ENCODE assay signal across 16 mouse cellular contexts in the genomic region with DNA sequence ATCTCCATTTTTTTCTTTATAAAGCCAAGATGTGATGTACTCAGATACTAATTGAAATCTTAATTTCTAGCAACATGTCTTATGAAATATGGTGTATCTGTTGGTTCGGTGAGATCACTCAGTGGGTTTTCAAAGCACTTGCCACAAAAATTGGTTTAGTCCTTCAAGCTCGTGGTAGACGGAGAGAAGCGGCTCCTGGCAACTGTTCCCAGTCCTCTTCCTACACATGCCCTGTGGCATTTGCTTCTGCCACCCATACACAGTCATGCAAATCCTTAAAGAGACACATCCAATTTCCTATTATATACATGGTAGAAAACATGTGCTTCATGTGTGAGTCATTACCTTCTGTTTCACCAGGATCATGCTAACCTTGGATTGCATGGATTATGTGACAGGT. TPM values are rescaled to one million over a fixed set of nuclear protein-coding genes. Genes with fewer than 3 reads are reported as not detected.
DNase-seq lines count a peak whose midpoint lies in the region; ATAC-seq and TF ChIP-seq lines count a peak whose summit lies in the region.
"Had no signal": no experiment of that assay in that cellular context is flagged by ENCODE, and none has a peak within 500 bp of the region (broad histone marks: within the 10 kb centered on the region; RNA-seq: fewer than 3 reads in every experiment).

No protein-coding gene starts in this region.

- no peak for ATAC-seq in intestine, postnatal 0 days
- no peak for ATAC-seq in erythroblast, adult 5-6 weeks (replicated peaks; ENCODE audit: low FRiP score, poor library complexity, severe bottlenecking)
- ATAC-seq: hindbrain, postnatal 0 days; midbrain, embryonic 15.5 days had no signal

- intact Hi-C loops in gastrocnemius, adult 2 months (cut with DNase I), result no loop called here

- peak overlapping the region; percentile 98 for H3K27ac ChIP-seq in gastrocnemius, adult 2 months
- H3K27ac ChIP-seq in layer of hippocampus, adult 2 months, result peak overlapping the region; percentile 85
- peak overlapping the region; percentile 15; the same call in 1 of the 2 replicates for H3K27ac ChIP-seq in ES-Bruce4 (ENCODE audit: insufficient read depth, low read length)
- H3K27ac ChIP-seq in intestine, postnatal 0 days (ENCODE audit: low read depth, low read length), result peak overlapping the region; percentile 99
- H3K27ac ChIP-seq in cerebellum, adult 2 months (ENCODE audit: insufficient read depth, low read length), result no peak overlapping the region
- H3K27ac ChIP-seq: hindbrain, postnatal 0 days; midbrain, embryonic 15.5 days; neural tube, embryonic 12.5 days had no signal

- no peak for DNase-seq in gastrocnemius, adult 2 months
- DNase-seq in gastrocnemius, adult 8-10 months (ENCODE audit: low spot score in 2 of 2), result no peak
- no peak for DNase-seq in layer of hippocampus, adult 2 months (ENCODE audit: low spot score in 2 of 2)
- DNase-seq in layer of hippocampus, adult 8-10 months (ENCODE audit: low spot score in 2 of 2), result no peak
- no peak for DNase-seq in cerebellum, adult 2 months
- DNase-seq: adrenal gland, postnatal 25 days; B cell, adult 2 months; thymus, adult 18-20 months had no signal

- H3K27me3 ChIP-seq in ES-Bruce4 (ENCODE audit: control insufficient read depth, insufficient read depth, low read length, poor library complexity, severe bottlenecking), result no peaks in the 10 kb centered on the region
- no peaks in the 10 kb centered on the region for H3K27me3 ChIP-seq in intestine, postnatal 0 days (replicated peaks; ENCODE audit: control insufficient read depth, insufficient read depth, low read length)
- 0 out of 2 replicates have a peak, but pooled peaks cover 1% of the 10 kb centered on the region for H3K27me3 ChIP-seq in cerebellum, adult 2 months (ENCODE audit: control insufficient read depth, insufficient read depth, low read length)
- H3K27me3 ChIP-seq: midbrain, embryonic 15.5 days; neural tube, embryonic 12.5 days had no signal

- 59% methylated on average over 4 of the region's 4 CpGs for WGBS in intestine, postnatal 0 days
- 40% methylated on average over 4 of the region's 4 CpGs for WGBS in cerebellum, adult 2 months

- no peak overlapping the region for H3K4me3 ChIP-seq in gastrocnemius, adult 2 months
- H3K4me3 ChIP-seq in layer of hippocampus, adult 2 months, result no peak overlapping the region
- no peak overlapping the region for H3K4me3 ChIP-seq in ES-Bruce4 (ENCODE audit: low read depth, low read length)
- 0 out of 2 replicates have a peak overlapping the region, but pooled peaks have one; percentile 3 for H3K4me3 ChIP-seq in intestine, postnatal 0 days (ENCODE audit: low read depth, low read length)
- no peak overlapping the region for H3K4me3 ChIP-seq in cerebellum, adult 2 months (replicated peaks; ENCODE audit: insufficient read depth, low read depth, low read length)
- H3K4me3 ChIP-seq: midbrain, embryonic 15.5 days; neural tube, embryonic 12.5 days had no signal

- TF ChIP-seq CTCF in gastrocnemius, adult 2 months (IDR thresholded peaks at IDR 0.05), result no peak
- no peak for TF ChIP-seq CTCF in layer of hippocampus, adult 2 months (conservative IDR thresholded peaks at IDR 0.05)
- TF ChIP-seq CTCF in ES-Bruce4 (IDR thresholded peaks at IDR 0.05; ENCODE audit: low read depth, low read length), result no peak
- TF ChIP-seq CTCF in intestine, postnatal 0 days (IDR thresholded peaks at IDR 0.05; ENCODE audit: low read depth), result no peak
- no peak for TF ChIP-seq CTCF in cerebellum, adult 2 months (IDR thresholded peaks at IDR 0.05; ENCODE audit: borderline replicate concordance, insufficient read depth, low read depth, low read length)

- TF ChIP-seq EP300 in ES-Bruce4 (IDR thresholded peaks at IDR 0.05; ENCODE audit: insufficient read depth, low read depth, low read length), result no peak

- H3K4me2 ChIP-seq in intestine, postnatal 0 days (replicated peaks; ENCODE audit: low read depth), result peak overlapping the region; percentile 57
- H3K4me2 ChIP-seq: midbrain, embryonic 15.5 days had no signal

- H3K9ac ChIP-seq in ES-Bruce4 (ENCODE audit: low read depth, poor library complexity, severe bottlenecking), result no peak overlapping the region
- no peak overlapping the region for H3K9ac ChIP-seq in intestine, postnatal 0 days (ENCODE audit: low read depth, low read length)
- H3K9ac ChIP-seq: midbrain, embryonic 15.5 days; neural tube, embryonic 12.5 days had no signal

- no peak for TF ChIP-seq POLR2A in ES-Bruce4 (IDR thresholded peaks at IDR 0.05; ENCODE audit: insufficient read depth, low read length)
- TF ChIP-seq POLR2A in cerebellum, adult 2 months (IDR thresholded peaks at IDR 0.05; ENCODE audit: borderline replicate concordance, insufficient read depth, low read length), result no peak

- peaks cover 20% of the 10 kb centered on the region for H3K4me1 ChIP-seq in ES-Bruce4 (ENCODE audit: control insufficient read depth, insufficient read depth, low read length)
- peaks cover 6% of the 10 kb centered on the region for H3K4me1 ChIP-seq in intestine, postnatal 0 days (replicated peaks; ENCODE audit: control insufficient read depth, insufficient read depth, low read length)
- H3K4me1 ChIP-seq in cerebellum, adult 2 months (ENCODE audit: control insufficient read depth, insufficient read depth, low read length), result peaks cover 31% of the 10 kb centered on the region

- no peaks in the 10 kb centered on the region for H3K9me3 ChIP-seq in ES-Bruce4 (replicated peaks; ENCODE audit: control insufficient read depth, insufficient read depth, low read length, poor library complexity, severe bottlenecking)
- H3K9me3 ChIP-seq in intestine, postnatal 0 days (ENCODE audit: control insufficient read depth), result no peaks in the 10 kb centered on the region
- H3K9me3 ChIP-seq: midbrain, embryonic 15.5 days; neural tube, embryonic 12.5 days had no signal

- H3K36me3 ChIP-seq in ES-Bruce4 (ENCODE audit: control insufficient read depth, insufficient read depth, low read length, poor library complexity, severe bottlenecking), result peaks cover 16% of the 10 kb centered on the region
- H3K36me3 ChIP-seq in intestine, postnatal 0 days (ENCODE audit: control insufficient read depth, insufficient read depth), result 0 out of 2 replicates have a peak, but pooled peaks cover 15% of the 10 kb centered on the region

RNA-seq across cellular contexts. Expression of gene Wsb2, which starts 4.5 kb away (rescaled TPM):
- total RNA-seq in gastrocnemius, adult 2 months (2021), result 10 to 100 TPM; 88.0 to 97.7 TPM
- 100 to 1,000 TPM in 3 of 4 experiments, 10 to 100 TPM in 1; 94.3 to 146 (median 115) TPM for total RNA-seq in gastrocnemius, adult 8-10 months (2022)
- total RNA-seq in layer of hippocampus, adult 2 months (2021), result 100 to 1,000 TPM; 262 to 264 TPM
- total RNA-seq in layer of hippocampus, adult 8-10 months (2022), result 100 to 1,000 TPM; 228 to 259 (median 247) TPM
- polyA plus RNA-seq in ES-Bruce4 (2011; ENCODE audit: insufficient read depth, insufficient read length, low read depth, missing spikeins), result 49.5 and 56.1 TPM in 2 replicates
- 125 and 130 TPM in 2 replicates for polyA plus RNA-seq in intestine, postnatal 0 days (2015; fragmentation: Nextera tagmentation; extraction: Ambion mirVana)
- 235 and 238 TPM in 2 replicates for polyA plus RNA-seq in cerebellum, adult 2 months (2012; rRNA removed)
- 2.9 and 5.6 TPM in 2 replicates for total RNA-seq in erythroblast, adult 5-6 weeks (2015; ENCODE audit: low replicate concordance)
- 3.1 and 4.2 TPM in 2 replicates for total RNA-seq in erythroblast, adult 5-6 weeks (2017; ENCODE audit: low replicate concordance)

RNA-seq across cellular contexts. Expression of gene Rfc5, which starts 27.3 kb away (rescaled TPM):
- total RNA-seq in gastrocnemius, adult 2 months (2021), result 1 to 10 TPM in 1 of 2 experiments, under 1 TPM in 1; 0.84 to 1.1 TPM
- 1 to 10 TPM in 3 of 4 experiments, under 1 TPM in 1; 0.89 to 1.8 (median 1.2) TPM for total RNA-seq in gastrocnemius, adult 8-10 months (2022)
- 10 to 100 TPM; 13.8 to 18.5 TPM for total RNA-seq in layer of hippocampus, adult 2 months (2021)
- total RNA-seq in layer of hippocampus, adult 8-10 months (2022), result 10 to 100 TPM; 12.2 to 18.4 (median 16.2) TPM
- 146 and 158 TPM in 2 replicates for polyA plus RNA-seq in ES-Bruce4 (2011; ENCODE audit: insufficient read depth, insufficient read length, low read depth, missing spikeins)
- polyA plus RNA-seq in intestine, postnatal 0 days (2015; fragmentation: Nextera tagmentation; extraction: Ambion mirVana), result 29.1 and 29.9 TPM in 2 replicates
- polyA plus RNA-seq in cerebellum, adult 2 months (2012; rRNA removed), result 9.9 and 10.4 TPM in 2 replicates
- total RNA-seq in erythroblast, adult 5-6 weeks (2015; ENCODE audit: low replicate concordance), result 10.7 and 21.7 TPM in 2 replicates
- 12.1 and 15.8 TPM in 2 replicates for total RNA-seq in erythroblast, adult 5-6 weeks (2017; ENCODE audit: low replicate concordance)

RNA-seq across cellular contexts. Expression of gene Vsig10, which starts 42.7 kb away (rescaled TPM):
- total RNA-seq in gastrocnemius, adult 2 months (2021), result 1 to 10 TPM; 5.2 to 5.3 TPM
- total RNA-seq in gastrocnemius, adult 8-10 months (2022), result 1 to 10 TPM; 5.5 to 7.5 (median 6.9) TPM
- 1 to 10 TPM; 1.5 to 2.1 TPM for total RNA-seq in layer of hippocampus, adult 2 months (2021)
- 1 to 10 TPM; 2.1 to 4.8 (median 3.0) TPM for total RNA-seq in layer of hippocampus, adult 8-10 months (2022)
- 15.7 and 21.6 TPM in 2 replicates for polyA plus RNA-seq in ES-Bruce4 (2011; ENCODE audit: insufficient read depth, insufficient read length, low read depth, missing spikeins)
- 13.9 and 14.9 TPM in 2 replicates for polyA plus RNA-seq in intestine, postnatal 0 days (2015; fragmentation: Nextera tagmentation; extraction: Ambion mirVana)
- 3.7 and 3.9 TPM in 2 replicates for polyA plus RNA-seq in cerebellum, adult 2 months (2012; rRNA removed)
- total RNA-seq in erythroblast, adult 5-6 weeks (2015; ENCODE audit: low replicate concordance), result 0.84 TPM in 1 of 2 replicates, not detected in the other
- total RNA-seq in erythroblast, adult 5-6 weeks (2017; ENCODE audit: low replicate concordance), result 0.70 and 2.7 TPM in 2 replicates

RNA-seq across cellular contexts. Expression of gene Ksr2, which starts 52.2 kb away (rescaled TPM):
- total RNA-seq in gastrocnemius, adult 2 months (2021), result under 1 TPM; 0.03 to 0.11 TPM
- total RNA-seq in gastrocnemius, adult 8-10 months (2022), result under 1 TPM; 0.05 to 0.17 (median 0.09) TPM
- 10 to 100 TPM; 40.3 to 44.6 TPM for total RNA-seq in layer of hippocampus, adult 2 months (2021)
- total RNA-seq in layer of hippocampus, adult 8-10 months (2022), result 10 to 100 TPM; 35.3 to 43.5 (median 40.3) TPM
- 1.3 and 1.6 TPM in 2 replicates for polyA plus RNA-seq in ES-Bruce4 (2011; ENCODE audit: insufficient read depth, insufficient read length, low read depth, missing spikeins)
- polyA plus RNA-seq in intestine, postnatal 0 days (2015; fragmentation: Nextera tagmentation; extraction: Ambion mirVana), result 0.12 and 0.24 TPM in 2 replicates
- 12.1 and 13.7 TPM in 2 replicates for polyA plus RNA-seq in cerebellum, adult 2 months (2012; rRNA removed)
- 0.21 TPM in 1 of 2 replicates, not detected in the other for total RNA-seq in erythroblast, adult 5-6 weeks (2015; ENCODE audit: low replicate concordance)
- under 0.01 TPM in 1 of 2 replicates, not detected in the other for total RNA-seq in erythroblast, adult 5-6 weeks (2017; ENCODE audit: low replicate concordance)
- total RNA-seq: heart, postnatal 25 days; MEL had no signal

Comparison
In these comparisons a context has a peak if more than half of its experiments do, and no peak if none do; other contexts are left out.
1. RNA of gene Wsb2, which starts 4.5 kb away (total RNA-seq): 262 to 264 TPM in layer of hippocampus, adult 2 months, 228 to 259 TPM in layer of hippocampus, adult 8-10 months, 94.3 to 146 TPM in gastrocnemius, adult 8-10 months and 88.0 to 97.7 TPM in gastrocnemius, adult 2 months; 2.9 to 5.6 TPM in erythroblast, adult 5-6 weeks; every median in the first group is over 10 times any median in the second.
2. RNA of gene Rfc5, which starts 27.3 kb away (total RNA-seq): 10.7 to 21.7 TPM in erythroblast, adult 5-6 weeks, 13.8 to 18.5 TPM in layer of hippocampus, adult 2 months and 12.2 to 18.4 TPM in layer of hippocampus, adult 8-10 months; 0.89 to 1.8 TPM in gastrocnemius, adult 8-10 months and 0.84 to 1.1 TPM in gastrocnemius, adult 2 months; every median in the first group is over 4 times any median in the second.